Mouse (Mus musculus): ENCODE data around the gene Hapln4. TPM values are rescaled to one million over a fixed set of nuclear protein-coding genes. Genes with fewer than 3 reads are reported as not detected.

The Hapln4 gene
- total RNA-seq, 2 experiments from 2014 or later, result not detected

DNA sequence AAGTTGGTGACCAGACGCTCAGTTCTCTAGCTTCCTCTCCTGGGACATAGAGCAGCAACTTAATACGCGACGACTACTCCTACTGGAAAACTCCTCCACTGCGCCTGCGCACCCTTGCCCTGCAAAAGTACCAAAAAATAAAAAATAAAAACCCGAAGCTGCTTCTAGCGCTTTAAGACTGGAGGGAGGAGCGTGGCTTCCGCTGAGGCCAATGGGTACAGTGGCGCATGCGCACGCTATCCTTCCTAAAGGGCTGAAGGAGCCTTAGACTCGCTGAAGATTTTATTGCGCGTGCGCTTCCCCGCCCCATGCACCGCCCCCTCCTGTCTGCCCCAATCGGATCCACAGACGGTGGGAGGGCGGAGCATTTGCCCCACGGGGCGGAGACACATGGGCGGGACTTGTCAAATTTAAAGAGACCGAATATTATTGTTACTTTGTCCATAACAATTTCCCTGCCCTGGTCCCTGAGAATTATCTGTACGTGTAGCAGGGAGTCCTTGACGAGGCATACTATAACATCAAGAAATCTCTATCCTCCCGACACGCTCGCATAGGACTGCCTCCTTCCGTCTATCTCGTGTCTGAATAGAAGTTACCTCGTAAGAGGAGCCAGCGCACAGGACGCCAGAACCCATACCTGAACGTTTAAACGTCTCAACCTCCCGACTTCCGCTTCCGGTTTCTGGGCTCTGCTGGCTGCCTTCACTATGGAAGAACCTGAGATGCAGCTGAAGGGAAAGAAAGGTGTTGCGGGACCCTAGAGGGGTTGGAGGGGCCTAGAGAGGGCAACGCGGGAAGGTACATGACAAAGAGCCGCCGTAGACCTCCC, 56.0 kb downstream of the Hapln4 start, which contains the start of the genes Rfxank, Borcs8 and Mef2b:
Gene Rfxank, minus strand, starts transcription at position 129 of the 832 bp plus-strand sequence.
Gene Borcs8, plus strand, starts transcription at position 474 of the 832 bp plus-strand sequence.
Gene Mef2b, plus strand, starts transcription at position 686 of the 832 bp plus-strand sequence.
- peak; percentile 99 for DNase-seq

GRCm38 (mm10) chr8:70139981-70140380, 56.7 kb downstream of the Hapln4 start:
- DNase-seq, result no peak

Small RNA genes lying within 50 kb of the gene (microRNA-seq; reads per million reads assigned to microRNA genes)
- gene Mir7066, result 0 to 0.69 reads per million in 2 experiments

Other genes with a start within 250 kb of the Hapln4 start
- under 1 TPM; 0.50 to 0.74 TPM for gene Cilp2, start 195.8 kb upstream of the Hapln4 start, total RNA-seq (2021)
- gene Tssk6, start 181.3 kb upstream of the Hapln4 start, total RNA-seq (2021), result under 1 TPM in 1 of 2 experiments, not detected in 1; 0.33 TPM
- 100 to 1,000 TPM; 286 to 326 TPM for gene Ndufa13, start 180.9 kb upstream of the Hapln4 start, total RNA-seq (2021)
- gene Yjefn3, start 180.7 kb upstream of the Hapln4 start, total RNA-seq (2021), result 1 to 10 TPM; 6.2 to 8.6 TPM
- 10 to 100 TPM; 75.9 to 79.5 TPM for gene Gatad2a, start 87.1 kb upstream of the Hapln4 start, total RNA-seq (2021)
- gene Mau2, start 40.7 kb upstream of the Hapln4 start, total RNA-seq (2021), result 10 to 100 TPM; 39.5 to 40.8 TPM
- gene Sugp1, start 40.6 kb upstream of the Hapln4 start, total RNA-seq (2021), result 10 to 100 TPM; 23.2 to 23.8 TPM
- 1 to 10 TPM in 1 of 2 experiments, under 1 TPM in 1; 0.95 to 1.0 TPM for gene Tm6sf2, start 10.5 kb upstream of the Hapln4 start, total RNA-seq (2021)
- 1 to 10 TPM in 1 of 2 experiments, under 1 TPM in 1; 0.81 to 1.2 TPM for gene Ncan, start 37.4 kb downstream of the Hapln4 start, total RNA-seq (2021)
- gene Nr2c2ap, start 47.9 kb downstream of the Hapln4 start, total RNA-seq (2021), result 10 to 100 TPM; 14.8 to 17.1 TPM
- 10 to 100 TPM; 25.4 to 25.8 TPM for gene Rfxank, start 55.7 kb downstream of the Hapln4 start, total RNA-seq (2021)
- gene Borcs8, start 56.0 kb downstream of the Hapln4 start, total RNA-seq (2021), result 10 to 100 TPM; 28.0 to 29.1 TPM
- under 1 TPM; 0.20 to 0.21 TPM for gene Mef2b, start 56.3 kb downstream of the Hapln4 start, total RNA-seq (2021)
- 100 to 1,000 TPM; 100 to 110 TPM for gene Tmem161a, start 88.9 kb downstream of the Hapln4 start, total RNA-seq (2021)
- gene Slc25a42, start 128.8 kb downstream of the Hapln4 start, total RNA-seq (2021), result 10 to 100 TPM; 25.9 to 28.0 TPM
- 10 to 100 TPM; 52.2 to 55.4 TPM for gene Sugp2, start 150.8 kb downstream of the Hapln4 start, total RNA-seq (2021)
- 10 to 100 TPM; 10.2 to 10.6 TPM for gene Armc6, start 151.0 kb downstream of the Hapln4 start, total RNA-seq (2021)
- 10 to 100 TPM; 36.2 to 36.4 TPM for gene Homer3, start 199.4 kb downstream of the Hapln4 start, total RNA-seq (2021)
- 10 to 100 TPM; 37.2 to 46.4 TPM for gene Ddx49, start 219.0 kb downstream of the Hapln4 start, total RNA-seq (2021)
- gene Cope, start 219.1 kb downstream of the Hapln4 start, total RNA-seq (2021), result 100 to 1,000 TPM; 176 to 179 TPM
- under 1 TPM; 0.43 to 0.56 TPM for gene Cers1, start 232.3 kb downstream of the Hapln4 start, total RNA-seq (2021)
- under 1 TPM in 1 of 2 experiments, not detected in 1; 0.60 TPM for gene Gdf1, start 246.4 kb downstream of the Hapln4 start, total RNA-seq (2021)